Mouse (Mus musculus): ENCODE measurements around the gene Maff.

Gene Maff

GRCm38 (mm10) chr15:79329346-79329978 lies 17.0 kb upstream of the Maff start:
- in situ Hi-C loops (cut with MboI, MseI): loop anchor here in 1 of 2 experiments (25.0 kb wide), 1 partner anchor 1517 kb away; no protein-coding TSS in a partner anchor

- in situ Hi-C loops (cut with MboI, MseI): loop anchor here in 1 of 2 experiments (25.0 kb wide), 1 partner anchor 1518 kb away; no protein-coding TSS in a partner anchor
These were observed 16.4 kb upstream of the Maff start for GRCm38 (mm10) chr15:79329979-79330363.

GRCm38 (mm10) chr15:79330521-79330920 lies 15.9 kb upstream of the Maff start:
- in situ Hi-C loops (cut with MboI, MseI): loop anchor here in 1 of 2 experiments (25.0 kb wide), 1 partner anchor 1518 kb away; no protein-coding TSS in a partner anchor

- in situ Hi-C loops (cut with MboI, MseI): loop anchor here in 1 of 2 experiments (25.0 kb wide), 1 partner anchor 1521 kb away; no protein-coding TSS in a partner anchor
These were observed 13.0 kb upstream of the Maff start for GRCm38 (mm10) chr15:79333409-79333808.

GRCm38 (mm10) chr15:79335061-79335655 lies 11.3 kb upstream of the Maff start:
- in situ Hi-C loops (cut with MboI, MseI): loop anchor here in 1 of 2 experiments (25.0 kb wide), 1 partner anchor 1523 kb away; no protein-coding TSS in a partner anchor

- in situ Hi-C loops (cut with MboI, MseI): loop anchor here in 1 of 2 experiments (25.0 kb wide), 1 partner anchor 1527 kb away; no protein-coding TSS in a partner anchor
These were observed 7.4 kb upstream of the Maff start for GRCm38 (mm10) chr15:79338978-79339377.

GRCm38 (mm10) chr15:79342641-79343337 lies 3.6 kb upstream of the Maff start:
- in situ Hi-C loops (cut with MboI, MseI): loop anchor here in 1 of 2 experiments (10.0 to 25.0 kb wide), 2 partner anchors 738 to 1530 kb away; no protein-coding TSS in a partner anchor

- in situ Hi-C loops (cut with MboI, MseI): loop anchor here in 1 of 2 experiments (10.0 to 25.0 kb wide), 2 partner anchors 740 to 1532 kb away; no protein-coding TSS in a partner anchor
These were observed 1.8 kb upstream of the Maff start for GRCm38 (mm10) chr15:79344627-79345026.

- in situ Hi-C loops (cut with MboI, MseI): loop anchor here in 1 of 2 experiments (10.0 to 25.0 kb wide), 2 partner anchors 743 to 1535 kb away; no protein-coding TSS in a partner anchor
These were observed 884 bp downstream of the Maff start for GRCm38 (mm10) chr15:79347165-79347844.

GRCm38 (mm10) chr15:79347845-79348506 lies 1.6 kb downstream of the Maff start:
- in situ Hi-C loops (cut with MboI, MseI): loop anchor here in 1 of 2 experiments (10.0 to 25.0 kb wide), 2 partner anchors 743 to 1536 kb away; no protein-coding TSS in a partner anchor

GRCm38 (mm10) chr15:79348651-79349050 lies 2.2 kb downstream of the Maff start:
- in situ Hi-C loops (cut with MboI, MseI): loop anchor here in 1 of 2 experiments (10.0 to 25.0 kb wide), 2 partner anchors 744 to 1536 kb away; no protein-coding TSS in a partner anchor

- in situ Hi-C loops (cut with MboI, MseI): no loop called here
These were observed 4.4 kb downstream of the Maff start for GRCm38 (mm10) chr15:79350866-79351265.

- in situ Hi-C loops (cut with MboI, MseI): no loop called here
These were observed 4.9 kb downstream of the Maff start for GRCm38 (mm10) chr15:79351331-79351767.

- in situ Hi-C loops (cut with MboI, MseI): no loop called here
These were observed 6.1 kb downstream of the Maff start for GRCm38 (mm10) chr15:79352479-79352878.

GRCm38 (mm10) chr15:79353690-79354305 lies 7.4 kb downstream of the Maff start:
- in situ Hi-C loops (cut with MboI, MseI): no loop called here

GRCm38 (mm10) chr15:79354619-79355018 lies 8.2 kb downstream of the Maff start:
- in situ Hi-C loops (cut with MboI, MseI): no loop called here

- in situ Hi-C loops (cut with MboI, MseI): no loop called here
These were observed 10.1 kb downstream of the Maff start for GRCm38 (mm10) chr15:79356481-79356880.

GRCm38 (mm10) chr15:79357036-79357911 lies 10.9 kb downstream of the Maff start:
- in situ Hi-C loops (cut with MboI, MseI): no loop called here

Measured in T-helper 17 cell (primary cell).